Mouse (Mus musculus): Measurements from ENCODE around the gene Camkk2.

The Camkk2 gene

GRCm38 (mm10) chr5:122736761-122737160, 42.4 kb downstream of the Camkk2 start:
- DNase-seq (ENCODE audit: low read depth) = no peak

GRCm38 (mm10) chr5:122735853-122736252, 43.4 kb downstream of the Camkk2 start:
- DNase-seq (ENCODE audit: low read depth) = no peak

DNA sequence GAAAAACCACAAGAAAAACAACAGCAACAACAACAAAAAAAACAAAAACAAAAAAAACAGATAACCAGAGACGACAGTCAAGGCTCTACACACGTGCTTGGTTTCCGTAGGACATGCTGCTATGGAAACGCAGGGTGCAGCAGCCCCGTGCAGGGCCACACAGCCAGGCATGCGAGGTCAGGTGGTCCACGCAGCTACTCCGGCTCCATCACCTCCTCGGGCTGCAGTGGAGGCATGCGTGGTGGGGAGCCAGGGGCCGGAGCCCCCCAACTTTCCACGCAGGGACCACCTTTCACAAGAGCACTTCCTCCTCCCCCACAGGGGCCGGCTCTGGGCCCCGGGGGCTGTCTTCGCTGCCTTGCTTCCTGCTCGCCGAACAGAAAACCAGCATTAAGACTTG, 45.3 kb downstream of the Camkk2 start:
- no peak for DNase-seq (ENCODE audit: low read depth)

DNA sequence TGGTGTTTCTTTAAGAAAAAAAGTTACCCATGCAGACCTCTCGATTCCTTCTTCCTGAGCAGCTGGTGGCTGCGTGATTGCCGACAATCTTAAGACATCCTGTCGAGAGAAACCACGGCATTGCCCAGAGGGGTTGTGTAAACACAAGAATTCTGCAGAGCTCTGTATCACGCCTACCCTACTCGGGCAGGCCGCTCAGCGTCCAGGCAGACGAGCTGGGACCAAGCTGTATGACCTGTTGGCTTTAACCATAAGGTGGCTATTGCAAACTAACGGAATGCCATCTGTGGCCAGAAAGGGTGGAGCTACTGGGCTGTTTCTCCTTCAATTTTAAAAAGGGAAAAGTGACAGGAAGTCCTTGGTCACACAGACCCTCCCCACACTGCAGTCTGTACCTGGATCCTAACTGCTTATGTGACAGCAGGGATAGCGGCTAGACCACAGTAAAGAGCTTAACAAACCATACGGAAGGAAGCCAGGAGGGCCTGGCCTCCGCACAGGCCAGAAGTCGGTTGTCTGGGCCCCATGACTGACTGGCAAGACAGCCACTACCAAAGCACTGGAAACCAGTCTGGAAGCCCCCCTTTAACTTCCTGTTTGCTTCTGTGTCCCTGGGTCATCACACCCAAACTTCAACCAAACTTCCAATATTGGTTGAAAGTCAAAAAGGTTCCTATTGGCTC, 47.1 kb downstream of the Camkk2 start:
- peak; percentile 65 for DNase-seq (ENCODE audit: low read depth)

GRCm38 (mm10) chr5:122731321-122731720, 47.9 kb downstream of the Camkk2 start:
- peak; percentile 75 for DNase-seq (ENCODE audit: low read depth)

DNA sequence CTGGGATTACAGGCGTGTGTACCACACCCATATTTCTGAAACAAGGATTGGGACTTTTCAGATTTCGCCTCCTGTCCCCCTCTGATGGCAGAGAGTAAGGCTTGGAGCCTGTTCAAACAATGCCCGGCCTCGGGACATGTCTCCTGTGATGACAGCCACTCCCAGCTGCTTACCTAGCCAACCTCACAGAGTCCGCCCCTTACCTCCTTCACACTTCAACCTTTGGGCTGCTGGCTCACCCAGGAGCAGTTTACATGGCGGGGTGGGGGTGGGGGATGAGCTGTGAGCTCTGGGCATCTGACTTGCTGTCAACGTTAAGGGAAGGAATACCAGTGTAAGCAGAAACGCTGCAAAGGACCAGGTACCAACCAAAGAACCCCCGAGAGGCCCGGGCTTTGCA, 48.4 kb downstream of the Camkk2 start:
- DNase-seq (ENCODE audit: low read depth) = no peak

- no peak for DNase-seq (ENCODE audit: low read depth)
Observed at GRCm38 (mm10) chr5:122727096-122727495, 52.1 kb downstream of the Camkk2 start.

DNA sequence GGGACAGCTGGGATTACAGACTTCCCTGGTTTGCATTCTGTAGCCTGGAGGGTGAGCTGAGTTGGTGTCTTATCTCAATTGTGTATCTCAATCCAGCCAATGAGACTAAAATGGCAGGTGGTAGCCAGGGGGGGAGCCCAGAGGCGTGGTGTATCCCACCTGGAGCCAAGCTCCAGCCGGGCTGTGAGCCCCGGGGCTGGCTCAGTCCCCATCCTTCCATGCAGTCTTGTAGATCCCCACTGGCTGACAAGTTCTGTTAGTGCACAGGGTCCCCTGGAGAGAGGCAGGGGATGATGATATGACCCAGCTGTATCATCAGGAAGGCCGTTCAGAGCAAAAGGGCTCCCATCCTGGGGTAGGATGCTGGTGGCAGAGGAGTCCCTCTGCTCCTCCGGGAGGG, 52.6 kb downstream of the Camkk2 start:
- no peak for DNase-seq (ENCODE audit: low read depth)

DNA sequence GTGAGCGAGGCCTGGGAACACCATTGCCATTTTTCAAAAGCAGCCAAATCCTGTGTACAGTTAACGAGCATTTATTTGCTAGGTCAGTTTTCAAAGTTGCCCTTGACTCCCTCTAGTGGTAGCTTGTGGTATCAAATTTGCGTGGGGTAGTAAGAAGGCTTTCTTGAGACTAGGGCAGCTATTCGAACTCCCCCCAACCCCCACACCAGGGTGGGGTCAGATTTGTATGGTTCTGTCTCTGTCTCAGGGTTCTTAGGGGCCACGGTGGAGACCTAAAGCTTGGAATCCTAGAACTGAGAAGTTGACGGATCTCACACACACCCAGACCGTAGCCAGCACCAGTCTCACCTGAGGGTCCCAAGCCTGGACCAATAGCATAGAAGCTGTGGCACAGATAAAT, 53.1 kb downstream of the Camkk2 start:
- peak; percentile 91 for DNase-seq (ENCODE audit: low read depth)

DNA sequence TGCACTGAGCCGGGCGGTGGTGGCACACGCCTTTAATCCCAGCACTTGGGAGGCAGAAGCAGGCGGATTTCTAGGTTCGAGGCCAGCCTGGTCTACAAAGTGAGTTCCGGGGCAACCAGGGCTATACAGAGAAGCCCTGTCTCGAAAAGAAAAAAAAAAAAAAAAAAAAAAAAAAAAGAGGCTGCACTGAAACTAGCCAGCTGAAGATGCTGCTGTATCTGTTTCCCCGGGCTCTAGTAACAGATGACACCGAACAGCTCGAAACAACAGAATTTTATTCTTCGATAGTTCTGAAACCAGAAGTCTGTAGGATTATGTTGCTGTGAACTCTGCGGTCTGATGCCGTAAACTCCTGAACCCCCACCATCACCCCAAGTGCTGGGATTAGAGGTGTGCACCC, 53.8 kb downstream of the Camkk2 start:
- DNase-seq (ENCODE audit: low read depth) = no peak

GRCm38 (mm10) chr5:122719168-122719567, 60.0 kb downstream of the Camkk2 start:
- DNase-seq (ENCODE audit: low read depth) = no peak

DNA sequence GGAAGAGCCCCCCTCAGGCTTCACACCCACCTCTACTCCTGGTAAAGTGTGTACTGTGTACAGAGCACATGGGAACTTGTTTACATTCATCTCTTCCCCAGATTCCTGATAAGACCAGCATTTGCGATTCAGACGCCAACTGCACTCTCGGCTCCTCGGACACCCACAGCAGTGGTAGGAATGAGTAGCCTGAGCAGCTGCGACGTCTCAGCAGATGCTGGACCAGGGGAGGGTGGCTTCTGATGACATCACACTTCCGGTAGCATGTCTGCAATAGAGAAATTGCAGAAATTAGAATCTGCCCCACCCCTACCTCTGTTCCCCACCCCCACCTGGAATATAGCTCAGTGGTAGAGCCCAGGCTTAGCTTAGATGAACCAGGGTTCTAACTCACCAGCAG, 60.8 kb downstream of the Camkk2 start:
- DNase-seq (ENCODE audit: low read depth) = no peak

- DNase-seq (ENCODE audit: low read depth) = no peak
Observed at GRCm38 (mm10) chr5:122716793-122717192, 62.4 kb downstream of the Camkk2 start.

DNA sequence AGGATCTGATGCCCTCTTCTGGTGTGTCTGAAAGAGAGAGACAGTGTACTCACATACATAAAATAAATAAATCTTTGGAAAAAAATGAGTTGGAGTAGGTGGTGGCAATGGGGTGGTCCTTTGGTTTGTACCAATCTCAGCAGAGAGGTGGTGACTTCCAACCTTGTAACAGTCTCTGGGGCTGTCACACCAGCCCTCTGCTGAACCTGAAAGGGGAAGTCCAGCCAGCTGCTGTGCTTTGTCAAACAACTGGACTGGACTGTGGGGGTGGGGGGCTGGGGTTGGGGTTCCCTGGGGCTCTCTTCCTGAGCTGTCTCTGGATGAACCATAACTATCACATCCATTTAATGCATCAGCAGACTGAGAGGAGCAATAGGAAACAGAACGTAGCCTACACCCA, 63.5 kb downstream of the Camkk2 start:
- no peak for DNase-seq (ENCODE audit: low read depth)

DNA sequence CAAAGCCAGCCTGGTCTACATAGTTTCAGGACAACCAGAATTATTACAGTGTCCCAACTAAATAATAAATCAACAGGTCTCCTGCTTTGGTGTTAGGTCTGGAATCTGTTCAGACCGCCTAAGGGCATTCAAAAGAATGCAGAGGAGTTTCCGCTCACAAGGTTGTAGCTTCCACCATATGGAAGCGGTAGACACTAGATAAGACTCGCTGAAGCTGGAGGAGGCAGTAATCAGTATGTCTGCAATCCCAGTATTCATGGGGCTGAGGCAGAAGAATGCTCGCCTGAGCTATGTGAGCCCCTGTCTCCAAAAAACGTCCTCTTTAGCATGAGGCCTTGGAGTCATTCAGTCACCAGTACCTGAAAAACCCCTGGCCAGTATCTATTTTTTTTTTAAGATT, 70.4 kb downstream of the Camkk2 start:
- no peak for DNase-seq (ENCODE audit: low read depth)

- peak; percentile 86 for DNase-seq (ENCODE audit: low read depth)
Observed at GRCm38 (mm10) chr5:122707276-122708181, 71.7 kb downstream of the Camkk2 start, which contains the start of gene P2rx4. TSS of gene P2rx4 (plus strand) at chr5:122707544.

DNA sequence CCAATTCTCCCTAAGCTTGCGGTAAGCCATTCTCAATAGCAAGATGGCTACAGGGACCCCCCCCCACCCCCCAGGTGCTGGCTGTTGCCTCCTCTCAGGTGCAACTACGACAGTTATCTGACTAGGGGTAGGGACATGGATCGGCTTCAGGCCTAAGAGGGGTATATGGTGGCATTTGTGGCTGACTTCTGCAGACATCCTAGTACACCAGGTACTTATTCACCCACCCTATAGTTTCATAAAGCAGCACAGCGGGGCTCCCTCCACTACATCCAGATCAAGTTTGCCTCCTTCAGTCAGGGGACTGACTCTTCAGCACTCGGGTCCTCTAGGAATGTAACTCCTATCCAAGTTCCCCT, 72.3 kb downstream of the Camkk2 start:
- no peak for DNase-seq (ENCODE audit: low read depth)

DNA sequence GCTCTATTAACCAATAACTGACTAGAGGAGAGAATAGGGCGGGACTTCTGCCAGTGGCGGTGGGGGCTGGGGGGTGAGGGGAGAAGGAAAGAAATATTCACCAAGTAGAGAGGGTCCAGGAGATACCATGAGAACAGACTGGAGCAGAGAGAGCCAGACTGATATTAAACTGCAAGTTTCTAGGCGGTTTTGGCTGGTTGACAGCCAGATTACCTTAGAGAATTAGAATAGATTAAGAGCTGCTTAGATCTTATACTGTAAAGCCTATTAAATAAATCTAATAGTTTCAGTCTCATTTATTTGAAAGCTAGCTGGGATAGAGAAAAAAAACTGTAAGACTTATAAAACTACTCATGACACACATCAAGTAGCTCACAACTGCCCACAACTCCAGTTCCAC, 74.0 kb downstream of the Camkk2 start:
- no peak for DNase-seq (ENCODE audit: low read depth)

- peak; percentile 69 for DNase-seq (ENCODE audit: low read depth)
Observed at GRCm38 (mm10) chr5:122704571-122704970, 74.6 kb downstream of the Camkk2 start.

- no peak for DNase-seq (ENCODE audit: low read depth)
Observed at GRCm38 (mm10) chr5:122703574-122703973, 75.6 kb downstream of the Camkk2 start.

GRCm38 (mm10) chr5:122702156-122702555, 77.1 kb downstream of the Camkk2 start:
- no peak for DNase-seq (ENCODE audit: low read depth)

DNA sequence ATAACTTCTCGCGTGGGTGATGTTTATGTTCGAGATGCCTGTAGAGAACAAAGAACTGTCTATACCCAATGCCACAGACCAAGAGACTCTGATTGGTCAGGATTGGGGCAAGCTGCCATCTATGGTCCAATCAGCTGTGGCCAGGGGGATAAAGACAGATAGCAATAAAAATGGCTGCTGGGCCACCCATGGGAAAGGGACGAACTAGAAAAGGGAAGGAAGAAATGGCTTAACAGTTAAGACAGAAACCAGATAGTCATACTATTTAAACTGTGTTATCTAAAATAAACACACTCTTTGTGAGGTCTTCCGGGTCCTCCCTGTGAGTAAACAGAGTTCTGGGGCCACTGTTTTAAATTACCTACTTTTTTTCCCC, 78.4 kb downstream of the Camkk2 start:
- DNase-seq (ENCODE audit: low read depth) = peak; percentile 34

GRCm38 (mm10) chr5:122700109-122700836, 78.9 kb downstream of the Camkk2 start:
- no peak for DNase-seq (ENCODE audit: low read depth)

Data from NIH3T3 (cell line).